In genomic region chr8:123966896-123967295, GRCm38 (mm10) we compare ENCODE assay signal across 15 mouse cellular contexts. TPM values are rescaled to one million over a fixed set of nuclear protein-coding genes. Genes with fewer than 3 reads are reported as not detected.
DNase-seq lines count a peak whose midpoint lies in the region; ATAC-seq and TF ChIP-seq lines count a peak whose summit lies in the region.
"Had no signal": no experiment of that assay in that cellular context is flagged by ENCODE, and none has a peak within 500 bp of the region (broad histone marks: within the 10 kb centered on the region; RNA-seq: fewer than 3 reads in every experiment).

No protein-coding gene starts in this region.

- no peak for TF ChIP-seq EP300 in CH12.LX (IDR thresholded peaks at IDR 0.05; ENCODE audit: low read length)

- in situ Hi-C loops in CH12.LX (cut with MboI; ENCODE audit: low pct_ligation_motif_present, low pct_unique_long_range_greater_than_20kb, low sequenced_read_pairs): no loop called here

- no peak overlapping the region for H3K4me3 ChIP-seq in layer of hippocampus, adult 2 months
- no peak overlapping the region for H3K4me3 ChIP-seq in CH12.LX (replicated peaks in 1 of 3; ENCODE audit: low read depth in 2 of 3, low read length in 2 of 3, poor library complexity in 1 of 3)
- H3K4me3 ChIP-seq in embryonic facial prominence, embryonic 14.5 days (ENCODE audit: low read depth, low read length): no peak overlapping the region
- H3K4me3 ChIP-seq: hindbrain, embryonic 12.5 days had no signal

- TF ChIP-seq CTCF in layer of hippocampus, adult 2 months (conservative IDR thresholded peaks at IDR 0.05): peak; percentile 69
- peak in 1 of 2 experiments; percentile 42; a peak in 2 of 4 replicates for TF ChIP-seq CTCF in CH12.LX (conservative IDR thresholded peaks at IDR 0.05 in 1 of 2, IDR thresholded peaks at IDR 0.05 in 1 of 2; ENCODE audit: low read depth in 2 of 2, low read length in 2 of 2)

- dilution Hi-C loops in CH12.LX (cut with MboI; ENCODE audit: extremely low pct_ligation_motif_present, extremely low pct_unique_long_range_greater_than_20kb, low sequenced_read_pairs): no loop called here

- WGBS in embryonic facial prominence, embryonic 14.5 days: 73% methylated on average over 2 of the region's 2 CpGs

- no peaks in the 10 kb centered on the region for H3K79me2 ChIP-seq in CH12.LX (replicated peaks; ENCODE audit: control insufficient read depth, extremely low read depth, insufficient read depth, poor library complexity, severe bottlenecking)

- no peaks in the 10 kb centered on the region for H3K4me1 ChIP-seq in CH12.LX (ENCODE audit: control insufficient read depth in 1 of 2, insufficient read depth in 2 of 2)
- no peaks in the 10 kb centered on the region for H3K4me1 ChIP-seq in embryonic facial prominence, embryonic 14.5 days (ENCODE audit: control insufficient read depth, insufficient read depth, low read length)
- H3K4me1 ChIP-seq: hindbrain, embryonic 12.5 days had no signal

- no peak; the same call in 1 of the 2 replicates for TF ChIP-seq RAD21 in CH12.LX (IDR thresholded peaks at IDR 0.05; ENCODE audit: low read depth, low read length)

- no peak overlapping the region for H3K4me2 ChIP-seq in CH12.LX (ENCODE audit: insufficient read depth, low read depth, poor library complexity, severe bottlenecking)
- no peak overlapping the region for H3K4me2 ChIP-seq in embryonic facial prominence, embryonic 14.5 days (ENCODE audit: low read depth, low read length)
- H3K4me2 ChIP-seq: hindbrain, embryonic 12.5 days had no signal

- peak; percentile 57 for DNase-seq in embryo, embryonic 10 days (ENCODE audit: low spot score)
- DNase-seq in embryo, embryonic 9.5 days (ENCODE audit: extremely low spot score): no peak
- DNase-seq in layer of hippocampus, adult 2 months (ENCODE audit: low spot score in 2 of 2): no peak
- DNase-seq in layer of hippocampus, postnatal 36 days: no peak
- DNase-seq in CH12.LX (ENCODE audit: extremely low read depth): peak; percentile 22
- DNase-seq in embryonic facial prominence, embryonic 14.5 days (ENCODE audit: low spot score): peak; percentile 74
- no peak for DNase-seq in layer of hippocampus, postnatal 25 days (ENCODE audit: extremely low spot score in 1 of 2, low spot score in 1 of 2)
- no peak for DNase-seq in adrenal gland, adult 18-20 months (ENCODE audit: low spot score in 2 of 2)
- DNase-seq: heart, adult 18-20 months; kidney, postnatal 36 days; lung, adult 18-20 months; thymus, postnatal 14 days had no signal

- no peak overlapping the region for H3K9ac ChIP-seq in CH12.LX (ENCODE audit: insufficient read depth, low read depth)
- no peak overlapping the region for H3K9ac ChIP-seq in embryonic facial prominence, embryonic 14.5 days (ENCODE audit: low read depth, low read length)
- H3K9ac ChIP-seq: hindbrain, embryonic 12.5 days had no signal

- no peak for ATAC-seq in embryonic facial prominence, embryonic 14.5 days (ENCODE audit: low read depth)
- ATAC-seq: forebrain, embryonic 16.5 days; midbrain, embryonic 16.5 days had no signal

- TF ChIP-seq POLR2A in CH12.LX (IDR thresholded peaks at IDR 0.05; ENCODE audit: low read depth, low read length): no peak

- no peak overlapping the region for H3K27ac ChIP-seq in layer of hippocampus, adult 2 months
- no peak overlapping the region for H3K27ac ChIP-seq in CH12.LX (ENCODE audit: insufficient read depth, low read depth)
- H3K27ac ChIP-seq in embryonic facial prominence, embryonic 14.5 days (replicated peaks; ENCODE audit: low read depth, low read length): no peak overlapping the region
- H3K27ac ChIP-seq: hindbrain, embryonic 12.5 days had no signal

- H3K36me3 ChIP-seq in CH12.LX (replicated peaks in 1 of 2; ENCODE audit: control insufficient read depth in 1 of 2, insufficient read depth in 1 of 2, low read length in 1 of 2): peaks cover 0 to 75% of the 10 kb centered on the region in 2 experiments
- H3K36me3 ChIP-seq in embryonic facial prominence, embryonic 14.5 days (ENCODE audit: control insufficient read depth, insufficient read depth, low read length): peaks cover 14% of the 10 kb centered on the region

- no peaks in the 10 kb centered on the region for H3K27me3 ChIP-seq in CH12.LX (replicated peaks)
- H3K27me3 ChIP-seq in embryonic facial prominence, embryonic 14.5 days (replicated peaks; ENCODE audit: control insufficient read depth, insufficient read depth, low read length): no peaks in the 10 kb centered on the region
- H3K27me3 ChIP-seq: hindbrain, embryonic 12.5 days had no signal

- no peaks in the 10 kb centered on the region for H3K9me3 ChIP-seq in CH12.LX (replicated peaks; ENCODE audit: low read length)
- H3K9me3 ChIP-seq in embryonic facial prominence, embryonic 14.5 days (ENCODE audit: control insufficient read depth, low read length): no peaks in the 10 kb centered on the region
- H3K9me3 ChIP-seq: hindbrain, embryonic 12.5 days had no signal

TF ChIP-seq in CH12.LX, 34 proteins besides CTCF, POLR2A, EP300 and RAD21:
- TF ChIP-seq USF1 (IDR thresholded peaks at IDR 0.05; ENCODE audit: low read depth, low read length) (no peak), IRF4 (IDR thresholded peaks at IDR 0.05; ENCODE audit: low read depth, low read length) (no peak), SIN3A (IDR thresholded peaks at IDR 0.05; ENCODE audit: low read length) (no peak), BHLHE40 (IDR thresholded peaks at IDR 0.05; ENCODE audit: low read depth, low read length) (no peak), MAX (IDR thresholded peaks at IDR 0.05; ENCODE audit: low read length) (no peak), TBP (conservative IDR thresholded peaks at IDR 0.05; ENCODE audit: low read depth, low read length) (no peak), RCOR1 (conservative IDR thresholded peaks at IDR 0.05; ENCODE audit: low read depth, low read length) (no peak), E2F4 (IDR thresholded peaks at IDR 0.05; ENCODE audit: insufficient replicate concordance, low read depth, low read length) (no peak), TCF12 (IDR thresholded peaks at IDR 0.05; ENCODE audit: low read depth, low read length) (no peak), ZC3H11A (IDR thresholded peaks at IDR 0.05; ENCODE audit: low read depth, low read length) (no peak), MXI1 (IDR thresholded peaks at IDR 0.05; ENCODE audit: low read depth, low read length) (no peak), ZMIZ1 (IDR thresholded peaks at IDR 0.05; ENCODE audit: low read depth, low read length) (no peak), NELFE (IDR thresholded peaks at IDR 0.05; ENCODE audit: low read depth, low read length) (no peak)

RNA-seq across cellular contexts. Expression of gene Abcb10, which starts 16.0 kb away (rescaled TPM):
- total RNA-seq in layer of hippocampus, adult 2 months (2021): 10 to 100 TPM; 16.9 to 17.9 TPM
- total RNA-seq in layer of hippocampus, postnatal 36 days (2021): 10 to 100 TPM; 18.5 to 18.8 TPM
- total RNA-seq in CH12.LX (2012; rRNA removed) (8.0 and 8.1 TPM in 2 replicates), CH12.LX (2014; rRNA removed) (8.5 and 8.9 TPM in 2 replicates)
- polyA plus RNA-seq in CH12.LX (2012; ENCODE audit: insufficient read length, low read depth): 7.3 and 8.1 TPM in 2 replicates
- 15.8 and 16.7 TPM in 2 replicates for polyA plus RNA-seq in embryonic facial prominence, embryonic 14.5 days (2014; fragmentation: Nextera tagmentation; extraction: Ambion mirVana)
- 10 to 100 TPM; 19.2 to 20.0 TPM for total RNA-seq in layer of hippocampus, postnatal 25 days (2021)
- total RNA-seq in adrenal gland, adult 18-20 months (2021): 10 to 100 TPM; 12.8 to 16.8 TPM

RNA-seq across cellular contexts. Expression of gene Nup133, which starts 17.8 kb away (rescaled TPM):
- 10 to 100 TPM; 21.0 to 25.7 TPM for total RNA-seq in layer of hippocampus, adult 2 months (2021)
- 10 to 100 TPM; 21.8 to 22.2 TPM for total RNA-seq in layer of hippocampus, postnatal 36 days (2021)
- 32.8 and 37.1 TPM in 2 replicates for total RNA-seq in CH12.LX (2012; rRNA removed)
- 49.0 and 51.8 TPM in 2 replicates for total RNA-seq in CH12.LX (2014; rRNA removed)
- 39.6 and 39.7 TPM in 2 replicates for polyA plus RNA-seq in CH12.LX (2012; ENCODE audit: insufficient read length, low read depth)
- polyA plus RNA-seq in embryonic facial prominence, embryonic 14.5 days (2014; fragmentation: Nextera tagmentation; extraction: Ambion mirVana): 30.4 and 31.8 TPM in 2 replicates
- total RNA-seq in layer of hippocampus, postnatal 25 days (2021): 10 to 100 TPM; 21.7 to 24.3 TPM
- total RNA-seq in adrenal gland, adult 18-20 months (2021): 10 to 100 TPM; 13.9 to 17.1 TPM

RNA-seq across cellular contexts. Expression of gene Taf5l, which starts 54.3 kb away (rescaled TPM):
- total RNA-seq in layer of hippocampus, adult 2 months (2021): 10 to 100 TPM; 21.1 to 21.9 TPM
- total RNA-seq in layer of hippocampus, postnatal 36 days (2021): 10 to 100 TPM; 19.6 to 20.8 TPM
- 54.2 and 62.2 TPM in 2 replicates for total RNA-seq in CH12.LX (2012; rRNA removed)
- total RNA-seq in CH12.LX (2014; rRNA removed): 68.1 and 75.8 TPM in 2 replicates
- polyA plus RNA-seq in CH12.LX (2012; ENCODE audit: insufficient read length, low read depth): 53.9 and 63.0 TPM in 2 replicates
- polyA plus RNA-seq in embryonic facial prominence, embryonic 14.5 days (2014; fragmentation: Nextera tagmentation; extraction: Ambion mirVana): 36.1 and 42.2 TPM in 2 replicates
- 10 to 100 TPM; 20.0 to 20.5 TPM for total RNA-seq in layer of hippocampus, postnatal 25 days (2021)
- total RNA-seq in adrenal gland, adult 18-20 months (2021): 10 to 100 TPM; 22.3 to 22.7 TPM

RNA-seq across cellular contexts. Expression of gene Urb2, which starts 54.4 kb away (rescaled TPM):
- 10 to 100 TPM; 11.2 to 12.3 TPM for total RNA-seq in layer of hippocampus, adult 2 months (2021)
- 10 to 100 TPM; 11.8 to 12.5 TPM for total RNA-seq in layer of hippocampus, postnatal 36 days (2021)
- 26.4 and 33.7 TPM in 2 replicates for total RNA-seq in CH12.LX (2012; rRNA removed)
- 32.4 and 33.9 TPM in 2 replicates for total RNA-seq in CH12.LX (2014; rRNA removed)
- polyA plus RNA-seq in CH12.LX (2012; ENCODE audit: insufficient read length, low read depth): 22.7 and 27.9 TPM in 2 replicates
- 5.6 and 5.8 TPM in 2 replicates for polyA plus RNA-seq in embryonic facial prominence, embryonic 14.5 days (2014; fragmentation: Nextera tagmentation; extraction: Ambion mirVana)
- 10 to 100 TPM; 11.5 TPM for total RNA-seq in layer of hippocampus, postnatal 25 days (2021)
- 10 to 100 TPM; 12.3 to 14.7 TPM for total RNA-seq in adrenal gland, adult 18-20 months (2021)

Comparison
In these comparisons a context has a peak if more than half of its experiments do, and no peak if none do; other contexts are left out.
1. DNase-seq: peak in embryo, embryonic 10 days (single experiment), CH12.LX (single experiment) and embryonic facial prominence, embryonic 14.5 days (single experiment); none in embryo, embryonic 9.5 days (single experiment), layer of hippocampus, adult 2 months (0 of 2), layer of hippocampus, postnatal 36 days (0 of 2), layer of hippocampus, postnatal 25 days (0 of 2) and adrenal gland, adult 18-20 months (0 of 2).